Mouse (Mus musculus) hematopoietic multipotent progenitor cell, adult 10-12 weeks (in vitro differentiated cells): ENCODE measurements around the gene Lzic. TPM values are rescaled to one million over a fixed set of nuclear protein-coding genes. Genes with fewer than 3 reads are reported as not detected.

Experiments
- polyA plus RNA-seq: library from polyadenylated mRNA; stranded (reverse); fragments of >175 nt; gene quantifications from 2 replicates; pipeline ENCODE4 v1.2.3, GENCODE M21; 2012; ENCODE audit warnings: low replicate concordance

The Lzic gene
- polyA plus RNA-seq = 9.2 and 16.2 TPM in 2 replicates

DNA sequence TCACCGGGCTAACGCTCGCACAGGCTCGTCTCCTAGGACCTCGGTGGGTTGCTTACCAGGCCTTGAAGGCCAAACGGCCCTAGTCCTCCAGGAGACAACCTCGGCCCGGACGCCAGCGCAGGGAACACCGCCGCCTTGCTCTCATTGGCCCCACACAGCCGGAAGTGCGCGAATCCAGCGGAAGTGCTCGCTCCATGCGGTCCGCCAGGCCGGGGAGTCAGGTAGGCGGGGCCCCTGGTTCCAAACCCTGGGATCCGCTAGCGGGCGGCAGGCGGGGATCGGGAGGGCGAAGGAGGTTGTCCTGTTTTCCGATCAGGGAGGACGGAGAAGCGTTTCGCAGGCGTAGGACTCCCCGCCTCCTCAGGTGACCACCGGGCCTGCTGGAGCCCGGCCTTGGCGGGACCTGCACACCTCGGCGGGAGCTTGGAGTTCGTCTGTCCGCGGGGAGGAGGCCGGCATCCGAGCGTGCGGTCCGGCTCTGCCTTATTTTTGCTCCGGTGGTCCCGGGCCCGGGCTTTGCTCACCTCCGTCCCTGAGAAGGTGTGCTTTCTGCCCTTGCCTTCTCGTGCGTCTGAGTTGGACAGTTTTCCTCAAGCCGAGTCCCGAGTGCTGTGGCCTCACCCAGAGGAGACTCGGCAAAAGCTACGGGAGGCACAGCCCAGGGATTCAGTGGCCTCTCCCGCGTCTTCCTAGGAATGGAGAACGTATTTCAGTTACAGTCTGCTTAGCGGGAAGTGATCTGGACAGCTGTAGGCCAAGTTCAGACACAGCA lies at the start of gene Lzic, which contains the start of gene Nmnat1:
Gene Lzic (plus strand): TSS at position 177 of the 772 bp plus-strand sequence.
Gene Nmnat1 (minus strand): TSS at position 150 of the 772 bp plus-strand sequence.

GRCm38 (mm10) chr4:149454879-149455278 lies 30.1 kb upstream of the Lzic start, which contains the start of gene Rbp7:
TSS of gene Rbp7 (minus strand) at chr4:149454978.

DNA sequence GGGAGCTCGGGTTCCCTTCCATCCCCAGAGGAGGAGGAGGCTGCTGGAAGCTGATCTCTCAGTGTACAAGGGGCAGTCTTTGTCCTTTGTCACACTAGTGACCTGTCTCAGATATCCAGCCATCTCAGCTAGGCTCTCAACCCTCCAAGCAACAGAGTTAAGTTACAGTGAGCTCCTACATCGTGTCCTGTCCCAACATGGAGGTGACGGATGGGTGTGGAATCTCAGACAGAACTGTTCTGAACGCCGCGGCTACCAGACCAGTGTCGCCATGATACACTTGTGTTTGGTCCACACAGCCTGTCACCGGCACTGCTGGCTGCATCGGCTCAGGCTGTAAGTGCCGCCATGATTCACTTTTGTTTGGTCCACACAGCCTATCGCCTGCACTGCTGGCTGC lies 8.0 kb upstream of the Lzic start, which contains the start of gene Tmem274:
Gene Tmem274 (plus strand): TSS at position 301 of the 400 bp plus-strand sequence.

DNA sequence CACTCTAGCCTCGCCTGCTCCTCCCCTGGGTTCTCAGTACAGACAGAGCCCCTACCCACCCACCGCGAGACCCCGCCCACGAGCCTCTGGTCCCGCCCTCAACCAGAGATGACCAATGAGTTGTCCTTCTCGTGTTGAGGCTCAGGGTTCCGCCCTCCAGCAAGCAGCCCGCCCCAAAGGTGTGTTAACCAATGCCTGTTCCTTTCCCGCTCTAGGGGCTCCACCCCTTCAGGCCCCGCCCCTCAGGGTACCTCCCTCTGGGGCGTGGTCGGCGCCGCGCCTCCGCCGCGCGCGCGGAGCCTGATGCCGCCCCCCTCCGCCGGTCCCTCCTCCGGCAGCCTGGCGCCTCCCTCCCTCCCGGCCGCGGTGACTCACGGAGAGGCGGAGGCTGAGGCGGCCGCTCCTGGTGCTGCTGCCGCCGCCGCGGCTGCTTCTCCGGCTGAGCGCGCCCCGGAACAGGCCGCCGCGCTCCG lies 32.9 kb downstream of the Lzic start, which contains the start of gene Ctnnbip1:
Gene Ctnnbip1 (plus strand): TSS at position 369 of the 473 bp plus-strand sequence.

Other genes with a start within 250 kb of the Lzic start
- 3.4 and 20.8 TPM in 2 replicates for gene Kif1b, start 177.5 kb upstream of the Lzic start, polyA plus RNA-seq
- 186 and 278 TPM in 2 replicates for gene Ube4b, start 58.5 kb upstream of the Lzic start, polyA plus RNA-seq
- gene Rbp7, start 30.3 kb upstream of the Lzic start, polyA plus RNA-seq = not detected in 2 replicates
- not detected in 2 replicates for gene Tmem274, start 7.9 kb upstream of the Lzic start, polyA plus RNA-seq
- 1.4 and 2.4 TPM in 2 replicates for gene Nmnat1, start within 50 bp of the Lzic start, polyA plus RNA-seq
- gene Ctnnbip1, start 33.0 kb downstream of the Lzic start, polyA plus RNA-seq = 2.4 and 8.2 TPM in 2 replicates
- 12.8 and 19.9 TPM in 2 replicates for gene Clstn1, start 101.2 kb downstream of the Lzic start, polyA plus RNA-seq
- gene Pik3cd, start 217.3 kb downstream of the Lzic start, polyA plus RNA-seq = 164 and 189 TPM in 2 replicates